Mouse (Mus musculus) embryo, embryonic 11.5 days (tissue): ENCODE data around the gene Tcp10b.
A peak's percentile ranks its signal among the peaks of the same experiment; 100 is the strongest.
"Not testable (repeated sequence)": the region's sequence is repeated elsewhere in the genome, so short reads cannot be mapped to it uniquely, and the experiment has no call there.

Source experiments
- DNase-seq: peaks from one replicate; pipeline ENCODE4 v3.0.0-alpha.2; 2012; ENCODE audit warnings: low read depth, low spot score

The Tcp10b gene

DNA sequence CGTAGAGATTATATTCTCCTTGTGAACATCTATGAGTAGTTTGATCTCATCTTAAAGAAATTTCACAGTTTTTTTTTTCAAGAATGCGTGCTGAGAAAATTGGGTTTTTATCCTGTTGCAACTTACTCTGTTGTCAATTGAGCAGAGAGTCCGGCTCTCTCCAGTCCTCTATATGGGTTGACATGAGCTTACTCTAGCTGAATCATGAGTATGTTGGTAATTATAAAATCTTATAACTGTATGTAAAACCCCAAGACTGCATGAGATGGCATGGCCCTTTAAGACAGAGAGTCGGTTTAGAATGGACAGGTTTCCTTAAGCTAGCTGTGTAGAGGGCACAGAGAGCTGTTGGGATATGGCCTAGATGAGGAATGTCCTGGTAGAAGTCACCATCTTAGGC lies at the start of gene Tcp10b:
Gene Tcp10b (plus strand): TSS at position 301 of the 400 bp plus-strand sequence.
- not testable (repeated sequence) for DNase-seq

DNA sequence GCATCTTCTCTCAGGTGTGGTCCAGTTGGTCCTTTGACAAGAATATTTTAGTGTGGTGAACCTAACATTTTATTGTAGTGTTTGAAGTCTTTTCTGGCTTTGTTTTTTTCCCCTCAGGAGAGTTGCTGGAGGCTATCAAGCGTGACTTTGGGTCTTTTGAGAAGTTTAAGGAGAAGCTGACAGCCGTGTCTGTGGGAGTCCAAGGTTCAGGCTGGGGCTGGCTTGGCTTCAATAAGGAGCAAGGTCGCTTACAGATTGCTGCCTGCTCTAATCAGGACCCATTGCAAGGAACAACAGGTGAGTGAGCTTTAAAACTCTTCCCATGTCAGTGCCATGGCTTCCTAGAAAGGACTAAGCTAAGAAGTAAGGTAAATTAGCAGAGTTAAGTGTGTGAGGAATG lies 47.6 kb upstream of the Tcp10b start:
- DNase-seq: no peak

- not testable (repeated sequence) for DNase-seq
Observed at GRCm38 (mm10) chr17:13036627-13037192, 24.2 kb upstream of the Tcp10b start.

GRCm38 (mm10) chr17:13043846-13044673 lies 16.8 kb upstream of the Tcp10b start:
- peak; percentile 40 for DNase-seq

- not testable (repeated sequence) for DNase-seq
Observed at GRCm38 (mm10) chr17:13052124-13052813, 8.6 kb upstream of the Tcp10b start, which contains the start of gene Gpr31b. Gene Gpr31b (minus strand): TSS chr17:13052296.

DNA sequence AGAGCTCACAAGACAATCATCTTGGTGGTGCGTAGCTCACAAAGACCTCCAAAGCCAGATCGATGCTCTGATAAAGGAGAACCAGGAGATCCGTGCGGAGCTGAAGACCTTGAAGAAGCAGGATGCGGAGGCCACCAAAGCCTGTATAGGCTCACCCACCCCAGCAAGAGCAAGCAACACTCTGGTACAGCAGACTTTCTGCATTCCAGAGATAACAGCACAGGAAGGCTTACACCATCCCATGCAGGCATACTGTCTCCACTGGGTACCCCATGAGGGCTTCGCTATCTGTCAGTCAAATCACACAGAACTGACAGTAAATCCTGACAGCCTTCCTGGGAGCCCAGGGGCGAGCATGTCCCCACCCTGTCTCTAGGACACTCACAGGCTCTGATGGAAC lies 2.0 kb downstream of the Tcp10b start:
- not testable (repeated sequence) for DNase-seq

DNA sequence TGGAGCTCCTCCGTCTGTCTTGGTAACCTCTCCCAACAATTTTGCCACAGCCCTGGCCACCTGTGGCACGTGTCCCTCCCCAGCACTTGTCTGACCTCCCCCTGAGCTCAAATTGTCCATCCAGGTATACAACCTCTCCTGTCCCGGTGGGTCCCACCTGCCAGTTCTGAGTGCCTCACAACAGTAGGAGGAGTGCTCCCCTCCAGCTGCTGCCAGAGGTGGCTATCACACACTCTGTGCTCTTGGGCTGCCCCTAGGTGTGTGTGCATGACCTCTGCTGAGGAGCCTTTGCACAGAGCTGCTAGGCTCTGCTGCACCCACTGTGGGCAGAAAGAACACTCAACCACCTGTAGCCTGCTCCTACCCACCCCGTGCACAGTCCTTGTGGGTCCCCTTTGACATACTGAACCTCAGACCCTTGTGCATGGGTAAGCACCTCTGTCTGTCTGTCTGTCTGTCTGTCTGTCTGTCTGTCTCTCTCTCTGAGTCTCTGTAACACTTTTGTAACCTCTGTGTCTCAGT lies 7.0 kb downstream of the Tcp10b start:
- DNase-seq: not testable (repeated sequence)

- DNase-seq: not testable (repeated sequence)
Observed at GRCm38 (mm10) chr17:13069227-13069626, 8.3 kb downstream of the Tcp10b start.

- DNase-seq: not testable (repeated sequence)
Observed at GRCm38 (mm10) chr17:13091510-13091909, 30.6 kb downstream of the Tcp10b start.

DNA sequence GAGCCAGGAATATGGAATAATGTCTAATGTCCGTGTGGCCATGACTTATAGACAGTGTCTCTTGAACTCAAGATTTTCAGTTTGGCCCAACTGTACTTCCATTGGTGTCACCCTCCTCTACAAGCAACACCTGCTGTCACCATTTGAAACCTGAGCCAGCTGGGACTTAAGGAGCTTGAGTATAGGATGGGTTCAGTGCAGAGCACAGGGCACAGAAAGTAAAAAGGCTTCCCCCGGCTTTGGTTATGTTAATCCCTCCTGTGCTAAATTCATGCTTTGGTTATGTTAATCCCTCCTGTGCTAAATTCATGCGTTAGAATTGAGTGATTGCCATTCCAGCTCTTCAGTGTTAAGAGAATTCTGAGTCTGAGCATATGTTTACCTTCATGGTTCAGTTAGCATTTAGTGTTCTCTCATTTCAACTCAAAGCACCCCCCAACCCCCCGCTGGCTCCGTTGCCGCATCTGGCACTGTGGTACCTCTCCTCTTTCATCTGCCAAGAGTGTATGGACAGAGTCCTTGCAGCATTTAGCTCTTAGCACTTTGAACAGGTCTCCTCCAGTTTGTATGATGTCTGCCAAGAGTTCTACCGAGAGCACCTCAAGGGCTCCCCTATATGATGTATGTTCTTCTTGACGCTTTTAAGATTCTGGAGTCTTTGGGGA lies 31.3 kb downstream of the Tcp10b start:
- DNase-seq: not testable (repeated sequence)

DNA sequence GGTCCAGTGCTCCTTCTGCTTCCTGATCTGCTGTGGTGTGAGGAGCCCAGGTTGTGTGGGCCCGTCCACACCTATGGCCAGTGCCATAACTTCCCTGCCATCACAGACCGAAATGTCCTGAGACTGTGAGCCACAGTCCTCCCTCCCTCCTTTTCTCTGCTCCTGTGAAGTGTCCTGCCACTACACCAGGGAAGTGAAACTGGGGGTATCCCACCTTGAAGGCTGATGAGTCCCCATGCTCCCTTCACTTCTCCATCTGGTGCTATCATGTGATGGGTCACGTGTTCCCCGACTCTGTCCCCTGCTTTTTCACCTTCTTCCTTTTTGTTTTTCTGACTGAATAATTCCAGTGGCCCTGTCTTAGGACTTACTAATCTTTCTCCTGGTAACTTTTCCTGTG lies 32.1 kb downstream of the Tcp10b start:
- DNase-seq: not testable (repeated sequence)

DNA sequence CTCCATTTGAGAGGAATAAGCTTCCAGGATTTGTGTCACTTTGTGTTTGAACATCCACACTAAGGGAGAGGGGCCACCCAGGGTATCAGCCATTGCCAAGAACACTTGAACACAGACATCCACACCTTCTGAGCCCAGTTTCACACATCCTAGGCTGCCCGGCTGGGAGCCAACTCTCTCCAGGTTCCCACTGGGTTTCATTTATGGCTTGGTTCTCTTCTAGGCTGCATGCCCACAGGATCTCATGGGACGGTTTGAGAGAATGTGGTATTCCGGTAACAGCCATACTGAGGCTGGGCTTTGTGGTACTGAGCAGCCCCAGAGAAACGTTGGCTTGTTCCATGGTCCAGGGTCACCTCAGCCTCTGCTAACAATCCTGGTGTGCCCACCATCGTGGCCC lies 45.7 kb downstream of the Tcp10b start:
- DNase-seq: not testable (repeated sequence)

GRCm38 (mm10) chr17:13112504-13113291 lies 51.8 kb downstream of the Tcp10b start:
- not testable (repeated sequence) for DNase-seq

- DNase-seq: not testable (repeated sequence)
Observed at GRCm38 (mm10) chr17:13123308-13124038, 62.6 kb downstream of the Tcp10b start.

DNA sequence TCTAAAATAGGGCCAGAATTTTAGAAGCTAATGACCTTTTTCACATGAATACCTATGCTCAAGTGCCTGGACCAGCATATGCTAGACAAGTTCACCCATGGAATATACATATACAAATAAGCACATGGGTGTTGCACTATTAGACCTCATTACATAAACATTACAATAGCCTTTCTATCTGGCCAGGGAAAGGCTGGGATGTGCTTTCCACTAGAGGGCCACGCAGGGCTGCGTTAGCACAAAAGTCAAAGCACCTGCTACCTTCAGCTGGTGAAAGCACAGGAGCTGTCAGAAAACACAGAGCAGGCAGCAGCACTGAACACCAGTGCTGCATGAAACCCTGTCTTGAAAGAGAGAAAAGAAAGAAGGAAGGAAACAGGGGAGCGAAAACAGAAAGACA lies 63.3 kb downstream of the Tcp10b start:
- DNase-seq: not testable (repeated sequence)

- DNase-seq: not testable (repeated sequence)
Observed at GRCm38 (mm10) chr17:13129324-13129723, 68.4 kb downstream of the Tcp10b start.

DNA sequence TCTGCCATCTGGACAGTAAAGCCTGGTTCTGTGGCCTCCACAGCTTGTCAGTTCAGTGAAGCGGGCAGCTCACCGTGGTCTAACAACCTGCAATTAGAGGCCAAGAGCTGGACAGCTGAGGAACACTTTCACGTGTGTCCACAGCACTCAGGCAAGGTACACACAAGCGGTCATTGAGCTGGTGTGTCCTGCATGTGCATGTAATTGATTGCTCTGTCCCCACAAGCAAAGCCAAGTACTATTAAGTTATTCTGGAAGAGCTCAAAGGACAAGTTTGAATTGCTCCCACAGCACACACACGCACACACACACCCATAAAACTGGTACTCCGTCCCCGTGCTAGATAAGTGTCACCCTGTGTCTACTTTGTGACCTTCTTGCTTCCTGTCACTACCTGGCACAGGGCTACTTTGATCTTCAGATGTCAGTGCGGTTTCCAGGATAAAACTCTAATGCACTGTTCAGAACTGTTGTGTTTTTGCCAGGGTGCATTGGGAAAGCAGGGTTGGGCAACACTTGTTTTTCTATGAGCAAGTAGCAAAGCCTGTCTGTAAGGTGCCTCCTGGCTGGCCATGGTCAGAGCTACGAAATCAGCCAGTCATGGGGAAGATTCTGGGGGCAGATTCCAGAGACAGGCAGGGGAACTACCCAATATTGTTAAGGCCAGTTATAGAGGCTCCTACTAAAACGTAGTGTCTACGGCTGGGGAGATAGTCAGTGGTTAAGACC lies 69.0 kb downstream of the Tcp10b start:
- DNase-seq: not testable (repeated sequence)

DNA sequence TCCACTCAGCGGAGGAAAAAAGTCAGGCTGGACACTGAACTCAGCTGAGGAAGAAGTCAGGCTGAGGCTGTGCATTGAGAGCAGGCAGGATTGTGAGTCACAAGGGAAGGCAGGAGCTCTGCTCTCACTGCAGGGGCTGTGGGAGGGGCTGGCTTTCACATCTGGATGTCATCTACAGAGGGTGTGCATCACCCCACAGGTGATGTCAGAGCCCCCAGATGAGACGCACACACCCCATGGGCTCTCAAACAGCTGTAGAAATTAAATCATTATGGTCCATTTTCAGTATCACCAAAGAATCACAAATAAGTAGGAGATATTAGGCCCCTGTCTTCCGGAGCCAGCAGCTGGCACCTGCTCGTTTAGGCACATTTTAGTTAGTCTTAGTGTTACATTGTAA lies 70.8 kb downstream of the Tcp10b start, which contains the start of gene Unc93a:
Gene Unc93a (minus strand): TSS at position 101 of the 400 bp plus-strand sequence.
- DNase-seq: not testable (repeated sequence)
